Mouse (Mus musculus): ENCODE results near the gene Ttc25.
"Not testable (repeated sequence)": the region's sequence is repeated elsewhere in the genome, so short reads cannot be mapped to it uniquely, and the experiment has no call there.

Gene Ttc25

DNA sequence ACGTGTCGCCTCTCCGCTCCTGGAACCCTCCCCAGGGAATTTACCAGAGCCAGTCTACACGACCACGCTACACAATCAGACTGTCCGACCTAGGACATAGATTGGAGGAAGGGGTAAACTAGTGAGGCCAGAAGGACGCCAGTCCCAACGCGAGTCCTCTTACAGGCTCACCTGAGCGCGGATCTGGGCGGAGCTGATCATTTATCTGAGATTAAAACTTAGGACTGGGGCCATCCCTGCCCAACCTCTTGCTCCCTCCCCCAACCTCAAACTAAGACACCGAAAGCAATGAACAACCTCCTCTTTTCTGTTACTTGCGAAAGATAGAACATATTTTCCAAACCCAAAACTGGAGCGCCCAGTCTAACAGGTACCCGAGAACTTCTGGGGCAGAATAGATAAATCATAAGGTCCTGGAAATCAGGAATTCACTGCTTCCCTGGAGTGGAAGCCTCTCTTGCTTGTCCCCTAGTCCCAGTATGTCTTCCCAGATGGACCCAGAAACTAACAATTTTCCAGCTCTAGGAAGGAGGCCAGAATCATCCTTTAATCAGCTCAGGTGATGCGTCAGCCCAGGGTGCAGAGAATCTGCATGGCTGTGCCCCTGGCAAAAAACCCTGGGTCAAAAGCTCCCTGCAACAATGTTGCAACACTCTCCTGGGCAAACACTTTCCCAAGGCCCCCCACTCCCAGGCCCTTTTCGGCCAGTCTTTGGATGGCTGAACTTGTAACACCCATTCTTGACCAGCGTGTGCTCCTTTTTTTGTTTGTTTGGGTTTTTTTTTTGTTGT lies 16.8 kb upstream of the Ttc25 start:
- in situ Hi-C loops (cut with MboI), result no loop called here

DNA sequence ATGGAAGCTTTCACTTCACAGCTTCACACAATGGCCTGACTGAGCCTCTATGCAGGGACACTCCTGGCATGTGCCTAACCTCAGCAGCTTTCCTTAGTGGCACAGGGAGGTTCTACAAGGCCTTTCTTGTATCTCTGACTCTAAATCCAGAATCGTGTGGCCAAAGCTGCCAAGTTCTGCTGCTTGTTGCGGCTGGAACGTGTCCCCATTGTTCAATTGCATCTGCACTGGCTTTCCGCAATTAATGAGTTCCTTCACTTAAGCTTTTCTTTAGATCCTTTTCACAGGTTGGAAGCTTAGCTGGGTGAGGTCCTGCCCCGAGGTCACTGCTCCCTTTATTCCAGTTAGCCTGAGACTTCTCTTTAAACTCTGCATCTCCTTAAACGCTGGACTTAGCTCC lies 11.5 kb upstream of the Ttc25 start:
- in situ Hi-C loops (cut with MboI), result no loop called here

- in situ Hi-C loops (cut with MboI), result not testable (repeated sequence)
Measured at GRCm38 (mm10) chr11:100534411-100534810, 11.0 kb upstream of the Ttc25 start.

- in situ Hi-C loops (cut with MboI), result not testable (repeated sequence)
Measured at GRCm38 (mm10) chr11:100534821-100535220, 10.6 kb upstream of the Ttc25 start.

DNA sequence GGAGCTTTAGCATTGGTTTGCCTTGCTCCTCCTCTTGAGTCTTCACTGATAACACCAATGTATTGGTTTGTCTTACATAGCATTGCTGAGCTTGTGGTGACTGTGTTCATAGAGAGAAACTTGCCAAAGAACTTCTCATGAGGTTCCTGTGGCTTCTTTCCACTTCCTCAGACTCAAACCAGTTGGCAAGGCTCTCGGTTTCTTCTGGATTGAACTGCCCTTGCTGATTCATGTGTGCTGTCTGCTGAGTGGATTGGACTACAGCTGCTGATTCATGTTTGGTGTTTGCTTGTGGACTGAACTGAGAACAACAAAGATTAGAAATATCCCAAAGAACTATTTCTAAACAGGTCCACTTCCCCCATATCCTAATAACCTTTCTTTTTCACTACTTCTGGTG lies 9.4 kb upstream of the Ttc25 start:
- in situ Hi-C loops (cut with MboI), result no loop called here

DNA sequence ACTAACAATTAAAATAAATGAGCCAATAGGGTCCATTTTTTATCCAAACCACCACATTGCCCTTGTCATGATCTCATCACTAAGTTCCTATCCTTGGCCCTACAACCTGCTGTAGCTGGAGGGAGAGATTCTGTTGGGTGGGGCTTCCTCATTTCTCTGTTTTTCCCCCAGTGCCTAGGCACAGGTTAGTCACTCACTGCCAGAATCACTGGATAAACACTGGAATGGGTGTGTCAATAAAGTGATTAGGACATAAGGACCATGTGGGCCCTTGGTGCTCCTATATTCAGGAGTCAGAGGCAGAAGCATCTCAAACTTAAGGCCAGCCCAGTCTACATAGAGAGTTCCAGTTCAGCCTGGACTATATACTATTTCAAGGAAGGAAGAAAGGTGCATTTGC lies 8.9 kb upstream of the Ttc25 start:
- in situ Hi-C loops (cut with MboI), result no loop called here

DNA sequence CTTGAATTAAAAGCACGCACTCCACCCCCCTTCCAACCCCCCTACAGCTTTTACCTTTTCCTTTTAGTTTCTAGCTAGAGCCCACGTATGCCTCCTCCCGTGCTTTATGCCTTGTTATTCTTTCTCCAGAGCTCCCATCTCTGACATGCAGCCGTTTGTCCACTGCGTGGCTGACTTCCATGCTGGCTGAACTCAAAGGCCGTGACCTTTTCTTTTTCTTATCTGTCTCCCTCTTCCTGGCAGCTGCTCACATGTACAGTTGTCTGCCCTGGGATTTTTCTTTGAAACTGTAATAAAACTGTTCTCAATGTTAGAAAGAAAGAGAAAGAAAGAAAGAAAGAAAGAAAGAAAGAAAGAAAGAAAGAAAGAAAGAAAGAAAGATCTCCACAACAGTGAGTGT lies 4.4 kb upstream of the Ttc25 start:
- in situ Hi-C loops (cut with MboI), result no loop called here

GRCm38 (mm10) chr11:100541577-100541976 lies 3.8 kb upstream of the Ttc25 start:
- in situ Hi-C loops (cut with MboI), result no loop called here

- in situ Hi-C loops (cut with MboI), result no loop called here
Measured at GRCm38 (mm10) chr11:100545746-100546085, 309 bp downstream of the Ttc25 start.

DNA sequence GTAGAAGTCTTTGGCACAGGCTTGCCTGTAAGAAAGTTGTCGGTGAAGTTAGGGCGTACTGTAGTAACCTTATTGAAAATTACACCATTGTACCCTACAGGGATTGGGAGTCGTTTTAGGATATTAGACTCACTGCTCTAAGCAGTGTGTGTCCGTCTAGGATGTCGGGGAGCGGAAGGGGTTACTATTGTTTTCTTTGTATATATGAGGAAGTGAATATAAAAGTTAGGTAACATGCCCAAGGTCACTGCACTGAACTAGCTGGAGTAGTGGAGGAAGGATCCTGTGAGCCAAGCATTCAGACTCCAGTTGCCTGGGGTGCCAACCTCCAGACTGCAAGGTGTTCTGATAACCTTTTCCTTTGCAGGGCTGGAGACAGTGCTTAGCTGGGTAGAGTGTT lies 1.5 kb downstream of the Ttc25 start:
- in situ Hi-C loops (cut with MboI), result no loop called here

GRCm38 (mm10) chr11:100548141-100548540 lies 2.7 kb downstream of the Ttc25 start:
- in situ Hi-C loops (cut with MboI), result no loop called here

GRCm38 (mm10) chr11:100549466-100549865 lies 4.1 kb downstream of the Ttc25 start:
- in situ Hi-C loops (cut with MboI), result no loop called here

DNA sequence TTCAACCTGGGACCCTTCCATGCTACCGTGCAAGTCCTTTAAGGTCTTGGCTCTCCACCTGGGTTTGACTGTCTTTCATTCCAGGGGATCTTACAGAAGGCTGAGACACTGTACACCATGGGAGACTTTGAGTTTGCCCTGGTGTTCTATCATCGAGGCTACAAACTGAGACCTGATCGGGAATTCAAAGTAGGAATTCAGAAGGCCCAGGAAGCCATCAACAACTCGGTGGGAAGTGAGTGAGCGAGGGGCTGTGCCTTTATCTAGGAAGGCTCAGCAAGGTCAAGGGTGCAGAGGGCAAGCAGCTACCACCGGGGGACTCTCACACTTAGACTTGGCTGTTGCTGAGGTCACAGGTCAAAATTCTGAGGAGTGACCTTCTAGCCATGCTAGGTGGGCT lies 4.7 kb downstream of the Ttc25 start:
- in situ Hi-C loops (cut with MboI), result no loop called here

DNA sequence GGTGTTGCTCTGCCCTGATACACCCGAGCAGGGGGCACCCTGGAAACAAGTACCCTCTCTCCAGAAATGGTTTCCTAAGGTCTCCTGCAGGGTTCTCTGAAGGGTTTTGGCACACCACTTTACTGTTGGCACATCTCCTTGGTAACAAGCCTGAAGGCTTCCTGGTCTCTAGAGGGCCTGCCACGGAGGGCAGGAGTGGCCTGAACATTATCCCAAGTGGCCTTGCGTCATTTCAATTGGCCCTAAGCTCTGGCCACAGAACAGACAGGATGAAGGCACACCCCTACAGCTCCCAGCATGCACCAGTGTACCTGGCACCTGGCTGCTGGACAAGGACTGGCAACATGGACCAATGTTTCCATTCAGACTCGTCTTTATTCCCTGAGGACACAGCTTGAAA lies 7.4 kb downstream of the Ttc25 start:
- in situ Hi-C loops (cut with MboI), result no loop called here

- in situ Hi-C loops (cut with MboI), result no loop called here
Measured at GRCm38 (mm10) chr11:100555583-100555982, 10.2 kb downstream of the Ttc25 start.

DNA sequence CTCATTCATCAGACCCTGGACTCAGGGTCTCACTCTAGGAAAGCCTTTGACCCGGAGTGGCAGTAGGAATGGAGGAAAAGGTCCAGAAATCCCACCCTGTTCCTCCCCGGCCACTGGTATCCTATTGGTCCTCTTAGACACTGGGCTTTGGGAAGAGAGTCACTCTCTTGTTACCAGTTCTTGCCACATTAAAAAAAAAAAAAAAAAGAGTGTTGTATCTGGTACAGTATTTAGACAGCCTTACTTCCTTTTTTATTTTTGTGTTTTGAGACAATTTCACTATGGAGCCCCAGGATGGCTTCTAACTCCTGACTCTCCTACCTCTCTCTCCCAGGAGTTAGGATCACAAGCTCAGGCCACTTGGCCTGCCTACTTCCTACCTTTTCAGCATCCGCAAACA lies 12.2 kb downstream of the Ttc25 start:
- in situ Hi-C loops (cut with MboI), result no loop called here

- in situ Hi-C loops (cut with MboI), result no loop called here
Measured at GRCm38 (mm10) chr11:100559476-100559875, 14.1 kb downstream of the Ttc25 start.

DNA sequence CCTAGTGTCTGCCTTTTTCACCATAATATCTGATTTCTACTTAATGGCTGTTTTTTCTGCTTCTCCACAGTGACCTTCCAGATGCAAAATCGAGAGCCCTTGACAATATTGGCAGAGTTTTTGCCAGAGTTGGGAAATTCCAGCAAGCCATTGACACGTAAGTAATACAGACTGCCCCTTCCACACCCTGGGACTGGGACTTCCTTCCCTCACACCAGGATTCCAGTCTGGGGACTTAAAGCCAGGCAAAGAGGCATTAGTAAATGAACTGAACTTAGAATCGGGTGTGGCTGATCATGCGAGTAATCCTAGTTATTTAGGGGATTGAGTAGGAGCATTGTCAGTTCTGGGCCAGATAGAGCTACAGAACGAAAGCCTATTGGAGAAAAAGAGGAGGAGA lies 16.3 kb downstream of the Ttc25 start:
- in situ Hi-C loops (cut with MboI), result no loop called here

GRCm38 (mm10) chr11:100564297-100564696 lies 18.9 kb downstream of the Ttc25 start:
- in situ Hi-C loops (cut with MboI), result no loop called here

DNA sequence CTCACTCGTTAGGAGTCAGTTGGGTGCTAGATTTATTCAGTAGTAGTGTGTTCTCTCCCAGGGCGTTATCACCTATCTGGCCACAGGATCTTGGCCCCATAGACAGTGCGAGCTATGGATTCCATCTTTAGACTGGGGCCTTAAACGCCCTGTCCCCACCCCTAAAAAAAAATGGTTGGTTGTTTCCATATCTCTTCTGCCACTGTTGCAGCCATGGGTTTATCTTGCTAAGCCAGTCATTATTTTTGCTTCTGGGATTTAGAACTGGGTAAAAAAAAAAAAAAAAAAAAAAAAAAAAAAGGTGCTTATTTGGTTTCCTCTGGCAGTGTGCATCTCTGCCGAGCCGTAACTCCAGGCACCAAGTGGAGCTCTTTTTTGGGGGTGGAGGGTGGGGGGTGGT lies 19.3 kb downstream of the Ttc25 start:
- in situ Hi-C loops (cut with MboI), result no loop called here

GRCm38 (mm10) chr11:100567229-100567628 lies 21.8 kb downstream of the Ttc25 start:
- in situ Hi-C loops (cut with MboI), result no loop called here

DNA sequence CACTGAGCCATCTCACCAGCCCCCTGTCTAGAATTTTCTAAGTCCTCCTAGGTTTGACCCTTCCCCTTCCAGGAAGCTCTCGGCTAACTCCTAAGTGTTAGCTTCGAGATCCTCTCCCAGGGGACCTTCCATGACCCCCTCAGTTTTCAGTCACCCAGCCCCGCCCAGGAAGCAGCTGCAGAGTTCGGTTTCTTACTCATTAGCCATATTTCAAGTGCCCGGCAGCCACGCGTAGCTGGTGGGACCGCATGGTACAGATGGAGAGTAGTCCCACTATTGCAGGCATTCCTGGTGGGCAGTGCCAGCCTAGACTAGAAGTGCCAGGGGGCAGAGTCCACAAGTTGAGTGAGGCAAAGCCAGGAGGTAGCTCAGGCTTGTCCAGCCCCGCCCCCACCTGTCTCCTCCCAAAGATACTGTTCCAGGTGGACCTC lies 22.4 kb downstream of the Ttc25 start:
- in situ Hi-C loops (cut with MboI), result no loop called here

DNA sequence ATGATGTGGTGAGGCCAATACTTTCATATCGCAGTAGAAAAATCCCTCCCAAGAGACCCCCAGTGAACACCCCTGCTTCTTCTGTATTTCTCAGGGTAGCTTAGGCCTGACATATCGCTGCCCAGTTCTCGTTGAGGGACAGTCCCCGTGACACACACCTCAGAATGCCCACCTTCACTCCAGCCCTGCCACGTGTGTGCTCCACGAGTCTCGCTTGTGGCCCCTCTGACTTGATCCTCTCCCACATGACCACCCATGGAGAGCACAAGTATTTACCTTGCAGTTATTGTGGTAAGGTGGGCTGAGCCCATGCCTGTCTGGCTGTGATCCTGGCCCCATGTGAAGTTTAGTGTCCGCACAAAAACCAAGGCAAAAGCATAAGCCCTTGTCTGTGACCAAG lies 23.3 kb downstream of the Ttc25 start:
- in situ Hi-C loops (cut with MboI), result no loop called here

- in situ Hi-C loops (cut with MboI), result loop anchor here (5.0 kb wide), 1 partner anchor 133 kb away; the partner anchor contains the start of gene Dhx58
Measured at GRCm38 (mm10) chr11:100569789-100570188, 24.4 kb downstream of the Ttc25 start.

Data from mature B cell (primary cell).